Mouse (Mus musculus): ENCODE measurements around the gene Vps26a. TPM values are rescaled to one million over a fixed set of nuclear protein-coding genes. Genes with fewer than 3 reads are reported as not detected.

Gene Vps26a
- total and polyA plus RNA-seq, 2 experiments from 2014 or later = 21.6 to 45.7 TPM

DNA sequence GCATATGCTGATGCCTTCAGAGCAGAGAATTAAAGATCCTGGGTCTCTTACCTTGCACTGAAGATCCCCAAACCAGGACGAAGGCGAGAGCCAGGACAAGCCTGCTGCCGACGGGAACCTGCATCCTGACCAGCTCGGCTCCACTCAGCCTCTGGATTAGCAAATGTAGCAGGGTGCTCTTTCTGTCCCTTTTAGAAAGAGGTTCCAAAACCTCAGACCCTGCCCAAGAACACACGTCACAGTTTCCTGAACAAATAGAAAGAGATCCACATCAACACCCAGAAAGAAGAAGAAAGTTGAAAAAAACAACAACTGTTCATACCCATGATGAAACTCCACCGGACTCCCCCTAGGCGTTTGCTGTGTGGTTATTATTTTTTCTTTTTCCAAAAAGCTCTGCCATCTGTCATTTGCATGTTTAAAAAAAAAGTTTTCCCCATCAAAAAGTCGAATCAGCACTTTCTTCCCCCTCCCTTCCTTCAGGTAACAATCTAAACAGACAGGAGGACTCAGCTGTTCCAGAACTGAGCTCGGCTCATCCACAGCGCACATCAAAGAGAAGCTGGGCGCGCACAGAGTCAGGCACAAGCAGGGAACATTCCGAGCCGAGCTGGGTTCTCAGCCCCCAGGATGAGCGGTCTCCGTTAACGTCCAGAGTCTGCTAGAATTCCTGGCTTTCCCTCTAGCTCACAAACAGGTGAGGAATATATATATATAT is 21.1 kb upstream of the Vps26a start:
- Histone ChIP-seq H3K4me2 (ENCODE audit: low read depth, low read length) (peak overlapping the region; percentile 62), H3K4me1 (ENCODE audit: insufficient read depth, low read length) (no peaks in the 10 kb centered on the region), H3K9me3 (ENCODE audit: low read length) (no peaks in the 10 kb centered on the region), H3K27me3 (ENCODE audit: insufficient read depth, low read length) (no peaks in the 10 kb centered on the region; the same call in 1 of the 2 replicates), H3K27ac (0 out of 2 replicates have a peak overlapping the region, but pooled peaks have one; percentile 3), H3K36me3 (ENCODE audit: insufficient read depth, low read length) (no peaks in the 10 kb centered on the region), H3K4me3 (ENCODE audit: low read length) (peak overlapping the region; percentile 25), H3K9ac (replicated peaks; ENCODE audit: low read length) (peak overlapping the region; percentile 31; the same call in 1 of the 2 replicates)
- 15% methylated on average over 18 of the region's 18 CpGs for WGBS
- no peak for TF ChIP-seq CTCF (IDR thresholded peaks at IDR 0.05; ENCODE audit: low read depth)
- no peak for ATAC-seq
- DNase-seq (ENCODE audit: low spot score) = peak; percentile 15

- ATAC-seq (no peak), DNase-seq (ENCODE audit: low spot score) (no peak)
- Histone ChIP-seq H3K9me3 (ENCODE audit: low read length) (no peaks in the 10 kb centered on the region), H3K9ac (replicated peaks; ENCODE audit: low read length) (no peak overlapping the region), H3K4me1 (ENCODE audit: insufficient read depth, low read length) (no peaks in the 10 kb centered on the region), H3K4me2 (ENCODE audit: low read depth, low read length) (peak overlapping the region; percentile 62; the same call in 1 of the 2 replicates), H3K27me3 (ENCODE audit: insufficient read depth, low read length) (no peaks in the 10 kb centered on the region; the same call in 1 of the 2 replicates), H3K36me3 (ENCODE audit: insufficient read depth, low read length) (no peaks in the 10 kb centered on the region), H3K4me3 (ENCODE audit: low read length) (no peak overlapping the region), H3K27ac (no peak overlapping the region)
- no peak for TF ChIP-seq CTCF (IDR thresholded peaks at IDR 0.05; ENCODE audit: low read depth)
- 91% methylated on average over 4 of the region's 4 CpGs for WGBS
These were observed 20.5 kb upstream of the Vps26a start for GRCm38 (mm10) chr10:62507071-62507470.

DNA sequence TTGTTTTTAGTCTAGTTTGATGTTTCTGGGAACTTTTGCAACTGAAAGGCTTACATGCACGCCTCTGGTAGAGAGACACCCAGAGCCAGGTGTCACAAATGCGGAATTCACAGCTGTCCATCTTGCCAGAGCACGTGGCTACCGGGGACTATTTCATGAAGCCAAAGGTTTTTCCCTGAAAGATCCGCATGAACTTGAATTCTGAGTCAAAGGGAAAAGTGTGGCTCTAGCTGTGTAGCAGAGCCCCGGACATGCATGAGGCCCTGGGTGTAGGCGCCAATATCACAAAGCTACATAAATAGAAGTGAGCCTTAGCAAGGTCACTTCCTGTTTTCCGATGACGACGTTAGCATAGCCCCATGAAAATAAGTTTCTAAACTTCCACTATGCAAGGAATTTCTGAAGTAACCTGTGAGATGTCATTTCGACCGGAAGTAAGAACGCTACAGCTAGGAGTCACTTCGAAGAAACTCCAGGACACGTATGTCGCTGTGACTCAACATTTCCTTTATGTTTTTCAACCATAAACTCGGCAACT is 19.5 kb upstream of the Vps26a start:
- no peak for DNase-seq (ENCODE audit: low spot score)
- 85% methylated on average over 17 of the region's 17 CpGs for WGBS
- Histone ChIP-seq H3K9me3 (ENCODE audit: low read length) (no peaks in the 10 kb centered on the region), H3K27me3 (ENCODE audit: insufficient read depth, low read length) (no peaks in the 10 kb centered on the region; the same call in 1 of the 2 replicates), H3K27ac (no peak overlapping the region), H3K36me3 (ENCODE audit: insufficient read depth, low read length) (no peaks in the 10 kb centered on the region), H3K4me1 (ENCODE audit: insufficient read depth, low read length) (no peaks in the 10 kb centered on the region), H3K4me2 (ENCODE audit: low read depth, low read length) (no peak overlapping the region), H3K9ac (replicated peaks; ENCODE audit: low read length) (no peak overlapping the region), H3K4me3 (ENCODE audit: low read length) (no peak overlapping the region)
- no peak for TF ChIP-seq CTCF (IDR thresholded peaks at IDR 0.05; ENCODE audit: low read depth)
- no peak for ATAC-seq

- H3K27me3 ChIP-seq (ENCODE audit: insufficient read depth, low read length) = no peaks in the 10 kb centered on the region; the same call in 1 of the 2 replicates
- no peaks in the 10 kb centered on the region for H3K4me1 ChIP-seq (ENCODE audit: insufficient read depth, low read length)
- no peak overlapping the region for H3K27ac ChIP-seq
- no peak for TF ChIP-seq CTCF (IDR thresholded peaks at IDR 0.05; ENCODE audit: low read depth)
- ATAC-seq (no peak), DNase-seq (ENCODE audit: low spot score) (no peak)
- no peak overlapping the region for H3K4me3 ChIP-seq (ENCODE audit: low read length)
- no peak overlapping the region for H3K4me2 ChIP-seq (ENCODE audit: low read depth, low read length)
- 67% methylated on average over 9 of the region's 9 CpGs for WGBS
- no peaks in the 10 kb centered on the region for H3K9me3 ChIP-seq (ENCODE audit: low read length)
- no peaks in the 10 kb centered on the region for H3K36me3 ChIP-seq (ENCODE audit: insufficient read depth, low read length)
- H3K9ac ChIP-seq (replicated peaks; ENCODE audit: low read length) = no peak overlapping the region
These were observed 18.8 kb upstream of the Vps26a start for GRCm38 (mm10) chr10:62505224-62505983.

- Histone ChIP-seq H3K9ac (replicated peaks; ENCODE audit: low read length) (no peak overlapping the region), H3K4me3 (ENCODE audit: low read length) (no peak overlapping the region), H3K9me3 (ENCODE audit: low read length) (no peaks in the 10 kb centered on the region), H3K27me3 (ENCODE audit: insufficient read depth, low read length) (no peaks in the 10 kb centered on the region; the same call in 1 of the 2 replicates), H3K27ac (no peak overlapping the region), H3K36me3 (ENCODE audit: insufficient read depth, low read length) (no peaks in the 10 kb centered on the region), H3K4me1 (ENCODE audit: insufficient read depth, low read length) (no peaks in the 10 kb centered on the region), H3K4me2 (ENCODE audit: low read depth, low read length) (no peak overlapping the region)
- ATAC-seq (no peak), DNase-seq (ENCODE audit: low spot score) (no peak)
- no peak for TF ChIP-seq CTCF (IDR thresholded peaks at IDR 0.05; ENCODE audit: low read depth)
- WGBS = 78% methylated on average over 11 of the region's 12 CpGs
These were observed 17.4 kb upstream of the Vps26a start for GRCm38 (mm10) chr10:62503836-62504628.

DNA sequence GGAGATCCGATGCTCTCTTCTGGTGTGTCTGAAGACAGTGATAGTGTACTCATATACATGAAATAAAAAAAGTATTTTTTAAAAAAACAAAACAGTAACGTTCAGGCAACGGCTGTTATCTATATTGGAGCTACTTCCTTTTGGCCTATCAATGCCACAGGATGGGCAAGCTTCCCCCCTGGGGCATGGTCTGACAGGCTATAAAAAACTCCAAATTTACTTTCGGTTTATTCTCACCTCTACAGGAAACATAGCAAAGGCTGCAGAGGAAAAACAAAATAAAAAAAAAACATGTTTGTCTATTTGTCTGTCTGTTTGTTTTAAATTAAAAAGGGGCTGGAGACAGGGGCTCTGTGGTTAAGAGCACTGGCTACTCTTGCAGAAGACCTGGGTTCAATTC is 16.7 kb upstream of the Vps26a start:
- Histone ChIP-seq H3K36me3 (ENCODE audit: insufficient read depth, low read length) (no peaks in the 10 kb centered on the region), H3K4me3 (ENCODE audit: low read length) (no peak overlapping the region), H3K9me3 (ENCODE audit: low read length) (no peaks in the 10 kb centered on the region), H3K9ac (replicated peaks; ENCODE audit: low read length) (no peak overlapping the region), H3K4me2 (ENCODE audit: low read depth, low read length) (no peak overlapping the region), H3K4me1 (ENCODE audit: insufficient read depth, low read length) (no peaks in the 10 kb centered on the region), H3K27me3 (ENCODE audit: insufficient read depth, low read length) (no peaks in the 10 kb centered on the region; the same call in 1 of the 2 replicates), H3K27ac (no peak overlapping the region)
- no peak for ATAC-seq
- DNase-seq (ENCODE audit: low spot score) = no peak
- WGBS = 88% methylated on average over 4 of the region's 4 CpGs
- no peak for TF ChIP-seq CTCF (IDR thresholded peaks at IDR 0.05; ENCODE audit: low read depth)

Data from hindbrain, postnatal 0 days (tissue).